Mouse (Mus musculus) embryonic facial prominence, embryonic 14.5 days (tissue): ENCODE measurements at regions not wholly inside any gene's neighbourhood (a gene's known extent, or its start where the extent isn't known, plus 50 kb on each side); places are given as distances from the start of the nearest gene placed in this dataset.

Experiments
- ATAC-seq: fragments of 200-750 bp; cut with Nextera tagmentation; 2 replicates; pipeline ENCODE4 v1.8.0; 2017; ENCODE audit warnings: low read depth, moderate number of reproducible peaks, moderate TSS enrichment
- DNase-seq: peaks from one replicate; pipeline ENCODE4 v3.0.0-alpha.2; 2015; ENCODE audit warnings: low spot score
- H3K27ac ChIP-seq: fragments of 300-500 bp; sonication (generic); replicated peaks from 2 replicates; pipeline ENCODE4 v1.5.1; 2014; ENCODE audit warnings: low read depth, mild to moderate bottlenecking, low read length, moderate library complexity
- H3K27me3 ChIP-seq: fragments of 300-500 bp; sonication (generic); replicated peaks from 2 replicates; pipeline ENCODE4 v1.6.1; 2014; ENCODE audit warnings: low read length; ENCODE audit not compliant: control insufficient read depth, insufficient read depth
- H3K36me3 ChIP-seq: fragments of 300-500 bp; sonication (generic); 2 replicates; pipeline ENCODE4 v1.6.1; 2014; ENCODE audit warnings: low read length, mixed read lengths; ENCODE audit not compliant: control insufficient read depth, insufficient read depth
- H3K4me1 ChIP-seq: fragments of 300-500 bp; sonication (generic); 2 replicates; pipeline ENCODE4 v1.6.1; 2014; ENCODE audit warnings: antibody characterized with exemption, low read length; ENCODE audit not compliant: control insufficient read depth, insufficient read depth
- H3K4me2 ChIP-seq: fragments of 300-500 bp; sonication (generic); 2 replicates; pipeline ENCODE4 v1.6.1; 2014; ENCODE audit warnings: low read depth, mild to moderate bottlenecking, low read length, moderate library complexity, mixed read lengths
- H3K4me3 ChIP-seq: fragments of 300-500 bp; sonication (generic); 2 replicates; pipeline ENCODE4 v1.5.1; 2014; ENCODE audit warnings: low read depth, mild to moderate bottlenecking, low read length
- H3K9ac ChIP-seq: fragments of 300-500 bp; sonication (generic); 2 replicates; pipeline ENCODE4 v1.6.1; 2014; ENCODE audit warnings: low read depth, mild to moderate bottlenecking, low read length, moderate library complexity, mixed read lengths
- H3K9me3 ChIP-seq: fragments of 300-500 bp; sonication (generic); 2 replicates; pipeline ENCODE4 v1.6.1; 2016; ENCODE audit warnings: low read length; ENCODE audit not compliant: control insufficient read depth
- WGBS: fragments of 180-500 bp; shearing (Covaris S2); extraction: QIAGEN DNeasy Blood & Tissue Kit; methylation state at CpG from one replicate; pipeline ENCODE4 v1.1.7; 2014; 5-methylcytosine and 5-hydroxymethylcytosine counted together

DNA sequence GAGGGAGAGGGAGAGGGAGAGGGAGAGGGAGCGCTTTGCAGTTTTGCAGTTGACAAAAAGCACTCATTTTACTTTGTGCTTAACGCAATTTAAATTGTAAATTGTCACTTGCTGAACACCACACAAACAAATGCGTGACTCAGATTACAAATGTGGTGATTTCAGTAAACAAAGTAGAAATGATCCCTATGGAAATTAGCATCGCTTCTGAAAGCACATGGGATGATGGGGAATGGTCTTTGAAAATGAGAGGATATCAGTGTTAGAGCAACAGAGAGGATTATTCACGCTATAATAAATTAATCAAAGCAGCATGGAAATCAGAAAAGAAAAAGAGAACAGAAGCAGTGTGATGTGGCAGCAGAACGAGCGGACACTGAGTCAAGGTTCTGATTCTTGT lies 78.4 kb upstream of the Adra1b start:
- DNase-seq (no peak), ATAC-seq (no peak)
- H3K27ac ChIP-seq = no peak overlapping the region
- no peaks in the 10 kb centered on the region for H3K9me3 ChIP-seq
- no peaks in the 10 kb centered on the region for H3K4me1 ChIP-seq
- H3K36me3 ChIP-seq = no peaks in the 10 kb centered on the region
- H3K27me3 ChIP-seq = no peaks in the 10 kb centered on the region
- H3K4me2 ChIP-seq = no peak overlapping the region
- no peak overlapping the region for H3K4me3 ChIP-seq
- 59% methylated on average over 7 of the region's 7 CpGs for WGBS
- no peak overlapping the region for H3K9ac ChIP-seq

- Histone ChIP-seq H3K4me2 (no peak overlapping the region), H3K9me3 (no peaks in the 10 kb centered on the region), H3K4me3 (no peak overlapping the region), H3K27me3 (no peaks in the 10 kb centered on the region), H3K4me1 (no peaks in the 10 kb centered on the region), H3K36me3 (no peaks in the 10 kb centered on the region), H3K9ac (no peak overlapping the region), H3K27ac (no peak overlapping the region)
- no peak for ATAC-seq
- WGBS = 78% methylated on average over 4 of the region's 4 CpGs
- DNase-seq = no peak
These were observed 79.4 kb upstream of the Adra1b start for GRCm38 (mm10) chr11:43980444-43980843.

DNA sequence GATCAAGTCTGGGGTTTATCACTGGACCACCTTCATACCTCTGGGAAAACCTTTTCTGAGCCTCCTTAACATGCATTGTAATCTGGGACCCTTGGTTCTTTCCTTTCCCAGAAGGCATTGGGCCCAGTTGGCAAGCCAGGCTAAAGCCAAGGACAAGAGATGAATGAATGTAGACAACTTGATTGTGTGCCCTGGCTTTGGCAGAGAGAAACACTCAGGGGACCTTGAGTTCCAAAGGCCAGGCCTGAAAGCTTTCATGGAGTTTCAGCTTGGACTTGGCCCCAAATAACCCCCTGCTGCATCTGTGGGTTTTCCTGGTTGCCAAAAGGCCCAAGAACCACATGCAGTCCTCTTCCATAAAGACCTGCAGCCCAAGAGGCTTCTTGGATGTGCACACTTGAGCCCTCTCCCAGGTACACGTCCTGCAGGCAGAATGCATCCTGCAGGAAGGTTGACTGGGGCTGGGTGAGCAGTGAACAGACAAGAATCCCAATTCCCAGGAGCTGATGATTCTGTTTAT lies 89.0 kb upstream of the Adra1b start:
- WGBS = 88% methylated on average over 1 of the region's 1 CpGs

DNA sequence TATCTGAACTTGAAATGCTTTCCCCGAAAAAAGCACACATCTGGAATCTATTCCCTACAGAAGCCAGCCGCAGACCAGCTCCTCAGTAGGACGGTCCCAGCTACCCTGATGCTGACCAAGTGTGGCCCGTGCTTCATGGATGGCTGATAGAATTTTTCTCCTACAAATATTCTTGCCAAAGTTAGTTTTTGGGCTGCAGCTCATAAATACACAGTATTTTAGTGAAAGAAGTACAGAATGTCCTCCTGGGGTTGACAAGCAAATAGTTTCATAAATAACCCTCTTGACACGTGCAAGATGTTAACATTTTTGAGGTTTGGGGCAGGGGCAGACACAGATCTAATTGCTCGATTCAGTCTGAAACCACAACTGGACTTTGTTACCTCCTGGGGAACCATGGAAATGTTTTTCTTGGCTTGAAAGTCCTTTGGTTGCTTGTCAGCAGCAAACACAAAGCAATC lies 91.0 kb upstream of the Adra1b start:
- Histone ChIP-seq H3K4me1 (0 out of 2 replicates have a peak, but pooled peaks cover 6% of the 10 kb centered on the region), H3K9me3 (no peaks in the 10 kb centered on the region), H3K4me2 (no peak overlapping the region), H3K4me3 (no peak overlapping the region), H3K27me3 (no peaks in the 10 kb centered on the region), H3K27ac (no peak overlapping the region), H3K36me3 (no peaks in the 10 kb centered on the region), H3K9ac (no peak overlapping the region)
- DNase-seq (peak; percentile 74), ATAC-seq (peak; percentile 53; the same call in 1 of the 2 replicates)
- WGBS = 29% methylated on average over 6 of the region's 6 CpGs

More for the DNA sequence above, 89.0 kb upstream of the Adra1b start:
- H3K4me3 ChIP-seq = no peak overlapping the region
- H3K36me3 ChIP-seq = no peaks in the 10 kb centered on the region
- no peak overlapping the region for H3K9ac ChIP-seq
- H3K4me1 ChIP-seq = 0 out of 2 replicates have a peak, but pooled peaks cover 6% of the 10 kb centered on the region
- H3K27ac ChIP-seq = no peak overlapping the region
- no peak overlapping the region for H3K4me2 ChIP-seq
- DNase-seq (no peak), ATAC-seq (no peak)
- no peaks in the 10 kb centered on the region for H3K27me3 ChIP-seq
- no peaks in the 10 kb centered on the region for H3K9me3 ChIP-seq

GRCm38 (mm10) chr11:43998046-43998725 lies 97.2 kb upstream of the Adra1b start:
- 72% methylated on average over 12 of the region's 12 CpGs for WGBS
- Histone ChIP-seq H3K4me1 (peaks cover 5% of the 10 kb centered on the region; the same call in 1 of the 2 replicates), H3K4me3 (no peak overlapping the region), H3K36me3 (no peaks in the 10 kb centered on the region), H3K9me3 (no peaks in the 10 kb centered on the region), H3K9ac (no peak overlapping the region), H3K27ac (no peak overlapping the region), H3K4me2 (no peak overlapping the region), H3K27me3 (no peaks in the 10 kb centered on the region)
- ATAC-seq = no peak
- no peak for DNase-seq

GRCm38 (mm10) chr11:44000056-44000455 lies 99.0 kb upstream of the Adra1b start:
- WGBS = 94% methylated on average over 4 of the region's 4 CpGs

DNA sequence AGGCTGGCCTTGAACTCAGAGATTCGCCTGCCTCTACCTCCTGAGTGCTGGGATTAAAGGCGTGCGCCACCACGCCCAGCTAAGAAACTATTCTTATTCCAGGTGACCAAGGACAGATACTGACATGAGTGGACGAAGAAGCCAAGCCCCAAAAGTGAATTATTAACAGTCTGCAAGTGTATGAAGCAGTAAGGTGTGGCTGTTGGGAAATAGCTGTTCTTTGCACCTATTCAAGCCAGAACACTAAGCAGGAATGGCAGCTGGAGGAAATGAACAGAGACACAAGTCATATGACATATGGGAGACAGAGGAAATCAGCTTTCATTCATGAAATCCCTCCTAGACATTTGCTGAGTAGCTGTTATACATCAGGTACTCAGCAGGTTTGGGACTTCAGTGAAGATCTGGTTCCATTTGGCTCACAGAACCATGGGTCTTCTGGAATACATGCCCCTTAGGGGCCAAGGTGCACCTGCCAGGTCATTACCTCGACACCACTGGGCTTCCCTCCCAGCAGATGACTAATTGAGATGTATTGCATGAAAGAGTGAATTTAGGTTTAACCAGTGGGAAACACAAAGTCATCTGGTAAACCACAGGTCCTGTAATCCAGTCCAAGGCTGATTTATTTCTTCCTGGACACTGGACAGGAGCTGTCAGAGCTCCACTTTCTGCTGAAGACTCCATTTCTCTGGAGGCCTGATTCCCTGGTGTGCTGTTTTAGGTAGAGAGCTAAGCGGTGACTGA lies 101.0 kb upstream of the Adra1b start:
- DNase-seq = no peak
- Histone ChIP-seq H3K4me3 (no peak overlapping the region), H3K9me3 (no peaks in the 10 kb centered on the region), H3K4me1 (peaks cover 5% of the 10 kb centered on the region; the same call in 1 of the 2 replicates), H3K27me3 (no peaks in the 10 kb centered on the region), H3K27ac (no peak overlapping the region), H3K4me2 (no peak overlapping the region), H3K36me3 (no peaks in the 10 kb centered on the region), H3K9ac (no peak overlapping the region)
- WGBS = 80% methylated on average over 7 of the region's 7 CpGs
- ATAC-seq = no peak; the same call in 1 of the 2 replicates

More at GRCm38 (mm10) chr11:44000056-44000455, 99.0 kb upstream of the Adra1b start:
- Histone ChIP-seq H3K4me2 (no peak overlapping the region), H3K9ac (no peak overlapping the region), H3K4me1 (peaks cover 5% of the 10 kb centered on the region; the same call in 1 of the 2 replicates), H3K9me3 (no peaks in the 10 kb centered on the region), H3K36me3 (no peaks in the 10 kb centered on the region), H3K27me3 (no peaks in the 10 kb centered on the region), H3K4me3 (no peak overlapping the region), H3K27ac (no peak overlapping the region)
- ATAC-seq = no peak
- no peak for DNase-seq

DNA sequence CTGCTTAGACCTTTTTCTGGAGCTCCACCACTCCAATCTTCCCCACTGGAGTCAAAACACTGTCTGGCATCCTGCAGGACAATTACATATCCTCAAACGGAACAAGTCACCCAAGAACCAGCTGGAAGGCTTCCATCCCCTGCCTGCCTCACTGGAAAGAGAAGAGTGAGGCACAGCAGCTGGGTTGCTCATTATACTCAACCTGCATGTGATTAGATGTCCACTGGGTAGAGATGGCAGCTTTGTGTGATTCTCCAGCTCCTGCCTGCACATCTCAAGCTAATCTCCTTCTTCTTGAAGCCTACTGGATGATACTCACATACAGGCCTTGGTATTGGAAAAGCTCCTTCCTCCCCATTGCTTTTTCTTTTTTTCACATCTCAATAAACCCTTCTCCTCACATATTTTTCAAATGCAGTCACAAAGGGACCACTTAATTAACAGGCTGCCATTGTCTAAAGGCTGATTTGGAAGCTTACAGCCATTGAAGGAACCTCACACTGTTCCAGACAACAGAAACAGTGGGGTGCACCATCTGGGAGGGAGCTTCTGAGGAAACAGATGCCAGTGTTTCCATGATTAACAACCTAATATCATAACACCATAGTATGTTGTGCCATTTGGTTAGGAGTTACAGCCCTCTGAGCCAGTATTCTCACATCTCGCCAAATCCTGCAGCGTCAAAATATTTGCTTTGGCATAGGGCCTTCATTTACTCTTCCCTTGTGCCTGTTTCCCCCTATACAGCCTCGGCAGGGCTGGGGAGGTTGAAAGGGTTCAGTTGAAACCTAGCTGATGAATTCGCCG lies 101.9 kb upstream of the Adra1b start:
- Histone ChIP-seq H3K27me3 (no peaks in the 10 kb centered on the region), H3K36me3 (no peaks in the 10 kb centered on the region), H3K27ac (no peak overlapping the region), H3K9ac (no peak overlapping the region), H3K4me2 (no peak overlapping the region), H3K4me1 (peaks cover 5% of the 10 kb centered on the region; the same call in 1 of the 2 replicates), H3K4me3 (no peak overlapping the region), H3K9me3 (no peaks in the 10 kb centered on the region)
- DNase-seq (no peak), ATAC-seq (no peak)
- 53% methylated on average over 6 of the region's 6 CpGs for WGBS
